Mouse (Mus musculus): ENCODE results near the gene Tab2. TPM values are rescaled to one million over a fixed set of nuclear protein-coding genes. Genes with fewer than 3 reads are reported as not detected.

Gene Tab2
- polyA plus RNA-seq, 1 experiment from 2014 or later = 20.2 TPM

DNA sequence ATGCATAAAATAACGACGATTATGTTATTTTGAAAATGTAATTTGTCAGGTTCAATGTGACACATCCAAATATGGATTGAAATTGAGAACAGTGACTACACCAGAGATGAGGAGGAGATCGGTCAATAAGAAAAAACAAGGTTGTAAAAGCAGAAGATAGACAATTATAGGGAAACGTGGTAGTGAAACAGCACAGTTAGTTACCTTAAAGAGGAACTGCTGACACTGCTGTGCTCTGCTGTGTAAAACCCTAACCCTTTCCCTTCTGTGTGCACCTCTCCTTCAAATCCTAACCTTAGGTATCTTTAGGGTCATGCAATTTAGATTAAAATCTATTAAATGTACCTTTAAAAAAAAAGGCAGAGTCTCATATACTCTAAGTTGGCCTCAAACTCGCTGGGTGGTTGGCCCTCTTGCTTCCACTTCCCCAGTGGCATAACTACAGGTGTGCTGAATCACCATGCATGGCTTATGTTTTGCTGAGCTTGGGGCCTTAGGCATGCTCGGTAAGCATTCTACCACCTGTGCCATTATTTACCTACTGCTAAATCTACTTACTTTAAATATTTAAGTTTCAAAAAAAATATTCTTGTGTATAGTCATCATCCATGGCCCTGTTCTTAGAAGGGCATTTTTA lies 19.4 kb downstream of the Tab2 start:
- Histone ChIP-seq H3K4me2 (replicated peaks) (no peak overlapping the region), H3K27ac (replicated peaks) (no peak overlapping the region), H3K27me3 (no peaks in the 10 kb centered on the region), H3K36me3 (0 out of 2 replicates have a peak, but pooled peaks cover 6% of the 10 kb centered on the region), H3K4me1 (no peaks in the 10 kb centered on the region), H3K9ac (replicated peaks) (no peak overlapping the region), H3K4me3 (no peak overlapping the region), H3K9me3 (no peaks in the 10 kb centered on the region)
- no peak for ATAC-seq (ENCODE audit: low FRiP score, low read depth)
- 94% methylated on average over 6 of the region's 6 CpGs for WGBS

- no peaks in the 10 kb centered on the region for H3K27me3 ChIP-seq
- no peak overlapping the region for H3K9ac ChIP-seq (replicated peaks)
- H3K4me3 ChIP-seq = no peak overlapping the region
- WGBS = 93% methylated on average over 2 of the region's 2 CpGs
- H3K4me2 ChIP-seq (replicated peaks) = no peak overlapping the region
- ATAC-seq (ENCODE audit: low FRiP score, low read depth) = no peak
- no peak overlapping the region for H3K27ac ChIP-seq (replicated peaks)
- H3K4me1 ChIP-seq = no peaks in the 10 kb centered on the region
- no peaks in the 10 kb centered on the region for H3K36me3 ChIP-seq
- H3K9me3 ChIP-seq = no peaks in the 10 kb centered on the region
These were observed 23.1 kb downstream of the Tab2 start for GRCm38 (mm10) chr10:7932958-7933357.

DNA sequence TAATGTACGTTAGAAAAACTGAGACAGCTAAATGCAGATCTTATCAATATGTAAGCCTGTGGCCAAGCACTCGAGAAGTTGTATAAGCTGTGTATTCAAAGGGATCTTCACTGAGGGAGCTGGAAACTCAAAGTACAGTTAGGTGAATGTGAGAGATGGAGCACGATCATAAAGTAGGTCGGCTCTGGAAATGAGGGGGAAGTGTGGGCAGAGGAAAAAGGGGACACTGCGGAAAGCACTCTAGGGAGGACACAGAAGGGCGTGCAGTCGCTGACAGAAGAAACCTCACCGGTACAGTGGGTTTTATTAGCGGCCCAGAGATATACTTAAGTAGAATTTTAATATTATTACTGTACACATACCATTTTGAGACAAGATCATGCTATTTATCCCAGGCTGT lies 27.0 kb downstream of the Tab2 start:
- no peak overlapping the region for H3K4me2 ChIP-seq (replicated peaks)
- H3K9me3 ChIP-seq = no peaks in the 10 kb centered on the region
- H3K4me1 ChIP-seq = 0 out of 2 replicates have a peak, but pooled peaks cover 3% of the 10 kb centered on the region
- no peak for ATAC-seq (ENCODE audit: low FRiP score, low read depth)
- H3K27me3 ChIP-seq = no peaks in the 10 kb centered on the region
- 0 out of 2 replicates have a peak, but pooled peaks cover 3% of the 10 kb centered on the region for H3K36me3 ChIP-seq
- 92% methylated on average over 9 of the region's 9 CpGs for WGBS
- no peak overlapping the region for H3K4me3 ChIP-seq
- H3K9ac ChIP-seq (replicated peaks) = no peak overlapping the region
- no peak overlapping the region for H3K27ac ChIP-seq (replicated peaks)

- H3K9me3 ChIP-seq = no peaks in the 10 kb centered on the region
- H3K9ac ChIP-seq (replicated peaks) = no peak overlapping the region
- no peaks in the 10 kb centered on the region for H3K27me3 ChIP-seq
- no peak overlapping the region for H3K4me2 ChIP-seq (replicated peaks)
- H3K4me3 ChIP-seq = no peak overlapping the region
- H3K27ac ChIP-seq (replicated peaks) = no peak overlapping the region
- peaks cover 14% of the 10 kb centered on the region for H3K36me3 ChIP-seq
- no peak for ATAC-seq (ENCODE audit: low FRiP score, low read depth)
- H3K4me1 ChIP-seq = 0 out of 2 replicates have a peak, but pooled peaks cover 3% of the 10 kb centered on the region
- WGBS = 79% methylated on average over 11 of the region's 11 CpGs
These were observed 30.5 kb downstream of the Tab2 start for GRCm38 (mm10) chr10:7925481-7925880.

GRCm38 (mm10) chr10:7923433-7923832 lies 32.6 kb downstream of the Tab2 start:
- Histone ChIP-seq H3K36me3 (peaks cover 33% of the 10 kb centered on the region), H3K9me3 (no peaks in the 10 kb centered on the region), H3K4me2 (replicated peaks) (no peak overlapping the region), H3K27ac (replicated peaks) (no peak overlapping the region), H3K4me3 (no peak overlapping the region), H3K9ac (replicated peaks) (no peak overlapping the region), H3K4me1 (0 out of 2 replicates have a peak, but pooled peaks cover 3% of the 10 kb centered on the region), H3K27me3 (no peaks in the 10 kb centered on the region)
- no peak for ATAC-seq (ENCODE audit: low FRiP score, low read depth)
- WGBS = 94% methylated on average over 1 of the region's 1 CpGs

DNA sequence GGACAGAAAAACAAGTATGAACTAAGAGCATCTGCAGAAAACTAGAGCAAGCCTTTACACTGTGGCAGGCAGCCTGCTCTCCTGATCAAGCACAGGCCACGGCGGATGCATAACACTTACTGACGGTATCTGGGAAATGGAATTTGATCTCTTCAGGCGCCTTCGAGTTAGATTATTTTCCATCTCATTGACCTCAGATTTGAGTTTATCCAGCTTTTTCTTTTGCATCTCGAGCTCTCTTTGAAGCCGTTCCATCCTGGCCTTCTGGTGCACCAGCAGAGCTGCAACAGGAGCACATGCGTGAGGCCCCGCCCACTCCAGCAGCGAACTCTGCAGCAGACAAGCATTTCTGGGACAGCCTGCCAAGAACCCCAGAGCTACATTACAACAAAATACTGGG lies 44.8 kb downstream of the Tab2 start:
- H3K27ac ChIP-seq (replicated peaks) = no peak overlapping the region

DNA sequence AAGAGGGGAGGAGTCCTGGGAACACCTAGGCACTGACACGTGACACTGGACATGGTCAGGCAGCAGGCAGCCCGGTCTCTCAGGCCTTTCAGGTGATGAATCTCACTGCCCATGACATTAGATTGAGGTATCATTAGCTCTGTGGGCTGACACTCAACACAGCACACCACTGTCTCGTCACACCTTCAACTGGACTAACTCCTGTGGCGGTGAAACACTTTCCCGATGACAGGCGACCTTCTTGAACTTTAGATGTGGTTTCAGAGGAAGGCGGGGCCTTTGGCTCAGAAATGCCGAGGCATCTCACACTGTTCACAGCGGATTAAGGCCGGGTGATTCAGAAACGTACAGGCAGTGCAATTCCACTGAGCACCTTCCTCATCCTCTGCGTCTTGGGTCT lies 48.9 kb downstream of the Tab2 start:
- ATAC-seq (ENCODE audit: low FRiP score, low read depth) = no peak
- Histone ChIP-seq H3K9ac (replicated peaks) (no peak overlapping the region), H3K9me3 (no peaks in the 10 kb centered on the region), H3K4me2 (replicated peaks) (no peak overlapping the region), H3K27me3 (no peaks in the 10 kb centered on the region), H3K4me3 (no peak overlapping the region), H3K27ac (replicated peaks) (no peak overlapping the region), H3K36me3 (peaks cover 65% of the 10 kb centered on the region), H3K4me1 (no peaks in the 10 kb centered on the region)
- 85% methylated on average over 12 of the region's 12 CpGs for WGBS

More for the DNA sequence above, 44.8 kb downstream of the Tab2 start:
- H3K9me3 ChIP-seq = no peaks in the 10 kb centered on the region
- H3K4me3 ChIP-seq = no peak overlapping the region
- no peaks in the 10 kb centered on the region for H3K27me3 ChIP-seq
- WGBS = 77% methylated on average over 10 of the region's 10 CpGs
- ATAC-seq (ENCODE audit: low FRiP score, low read depth) = no peak
- no peak overlapping the region for H3K9ac ChIP-seq (replicated peaks)
- peaks cover 34% of the 10 kb centered on the region for H3K36me3 ChIP-seq
- no peak overlapping the region for H3K4me2 ChIP-seq (replicated peaks)
- H3K4me1 ChIP-seq = no peaks in the 10 kb centered on the region

DNA sequence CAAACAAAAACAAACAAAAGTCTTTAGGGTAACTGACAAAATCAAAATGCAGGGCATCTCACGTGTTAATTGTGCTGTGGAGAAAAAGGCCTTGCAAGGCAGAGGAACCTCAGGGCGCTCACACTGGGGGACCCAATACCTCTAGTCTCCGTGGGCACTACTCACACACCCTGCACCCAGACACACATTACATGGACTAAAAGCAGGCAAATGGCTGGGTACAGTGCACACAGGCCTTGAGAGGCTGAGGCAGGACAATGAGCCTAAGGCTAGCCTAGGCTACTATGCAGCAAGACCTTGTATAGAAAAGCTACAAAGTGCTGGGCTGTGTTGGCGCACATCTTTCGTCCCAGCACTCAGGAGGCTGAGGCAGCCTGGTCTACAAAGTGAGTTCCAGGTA lies 51.9 kb downstream of the Tab2 start:
- no peaks in the 10 kb centered on the region for H3K9me3 ChIP-seq
- peaks cover 64% of the 10 kb centered on the region for H3K36me3 ChIP-seq
- ATAC-seq (ENCODE audit: low FRiP score, low read depth) = no peak

DNA sequence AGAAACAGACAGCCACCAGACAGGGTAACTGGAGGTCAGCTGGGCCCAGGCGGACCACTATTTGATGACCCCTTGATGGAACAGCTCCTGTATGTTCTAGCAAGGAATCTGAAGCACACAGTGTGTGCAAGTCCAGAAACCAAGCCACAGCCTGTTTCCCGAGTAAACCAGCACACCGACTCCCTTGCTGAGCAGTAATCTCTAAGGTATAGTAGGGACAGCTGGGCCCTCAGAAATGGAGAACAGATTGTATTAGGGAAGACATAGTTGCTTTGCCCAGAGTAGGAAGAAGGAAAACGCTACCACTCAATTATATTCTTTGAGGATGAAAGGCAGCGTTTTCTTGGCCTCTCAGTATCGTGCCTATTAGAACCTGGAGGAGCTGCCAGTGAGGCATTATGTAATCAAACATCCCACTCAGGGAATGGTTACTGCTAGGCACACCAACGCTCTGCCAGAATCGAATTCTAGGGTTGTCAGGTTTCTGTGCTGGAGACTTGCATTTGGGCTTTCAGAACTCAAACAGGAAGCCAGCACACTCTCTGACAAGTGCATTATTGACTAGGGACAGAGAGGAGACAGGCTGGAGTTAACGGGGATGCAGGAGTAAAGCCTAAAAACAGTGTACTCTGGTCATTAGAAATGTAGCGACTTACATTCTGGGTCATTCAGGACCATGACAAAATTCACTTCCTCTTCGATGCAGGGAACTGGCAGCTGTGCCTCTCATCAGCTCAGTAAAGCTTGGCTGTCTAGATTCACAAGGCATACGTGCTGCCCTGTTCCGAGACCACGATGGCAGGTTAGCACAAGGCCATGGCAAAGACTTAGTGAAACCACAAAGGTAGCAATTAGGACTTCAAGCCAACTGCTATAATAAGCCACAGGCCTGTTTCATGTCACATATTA lies 55.1 kb downstream of the Tab2 start:
- Histone ChIP-seq H3K27me3 (no peaks in the 10 kb centered on the region), H3K4me3 (no peak overlapping the region), H3K9me3 (no peaks in the 10 kb centered on the region), H3K27ac (replicated peaks) (no peak overlapping the region), H3K4me1 (no peaks in the 10 kb centered on the region), H3K36me3 (peaks cover 37% of the 10 kb centered on the region), H3K9ac (replicated peaks) (no peak overlapping the region), H3K4me2 (replicated peaks) (no peak overlapping the region)
- WGBS = 92% methylated on average over 14 of the region's 14 CpGs
- ATAC-seq (ENCODE audit: low FRiP score, low read depth) = no peak

More for the DNA sequence above, 51.9 kb downstream of the Tab2 start:
- Histone ChIP-seq H3K9ac (replicated peaks) (no peak overlapping the region), H3K4me1 (no peaks in the 10 kb centered on the region), H3K4me3 (no peak overlapping the region), H3K27ac (replicated peaks) (no peak overlapping the region), H3K27me3 (no peaks in the 10 kb centered on the region), H3K4me2 (replicated peaks) (no peak overlapping the region)
- WGBS = 94% methylated on average over 5 of the region's 5 CpGs

GRCm38 (mm10) chr10:7888256-7888868 lies 67.7 kb downstream of the Tab2 start:
- Histone ChIP-seq H3K9me3 (no peaks in the 10 kb centered on the region), H3K27me3 (no peaks in the 10 kb centered on the region), H3K4me1 (no peaks in the 10 kb centered on the region), H3K4me3 (no peak overlapping the region), H3K36me3 (no peaks in the 10 kb centered on the region), H3K4me2 (replicated peaks) (no peak overlapping the region), H3K9ac (replicated peaks) (no peak overlapping the region), H3K27ac (replicated peaks) (no peak overlapping the region)
- WGBS = 89% methylated on average over 11 of the region's 11 CpGs
- no peak for ATAC-seq (ENCODE audit: low FRiP score, low read depth)

DNA sequence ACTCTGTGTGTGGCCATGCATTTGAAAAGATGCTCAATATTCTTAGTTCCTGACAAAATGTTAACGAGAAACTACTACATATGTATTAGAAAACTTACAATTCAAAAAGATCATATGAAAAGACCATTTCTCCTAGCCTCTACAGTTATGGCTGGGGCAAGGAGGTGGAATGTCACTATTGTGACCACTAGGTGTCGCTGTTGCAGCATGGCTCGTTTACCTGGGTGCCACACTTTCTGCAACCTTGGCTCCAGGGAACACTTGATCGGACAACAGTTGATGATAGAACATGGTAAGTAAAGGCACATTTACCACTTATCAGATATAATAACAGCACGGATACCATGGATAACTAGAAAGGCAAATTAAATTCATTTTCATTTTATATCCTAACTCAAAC lies 72.5 kb downstream of the Tab2 start:
- Histone ChIP-seq H3K4me3 (no peak overlapping the region), H3K4me2 (replicated peaks) (no peak overlapping the region), H3K9me3 (no peaks in the 10 kb centered on the region), H3K27ac (replicated peaks) (no peak overlapping the region), H3K27me3 (no peaks in the 10 kb centered on the region), H3K4me1 (no peaks in the 10 kb centered on the region), H3K36me3 (no peaks in the 10 kb centered on the region), H3K9ac (replicated peaks) (no peak overlapping the region)
- WGBS = 12% methylated on average over 5 of the region's 5 CpGs
- peak; percentile 83 for ATAC-seq (ENCODE audit: low FRiP score, low read depth)

DNA sequence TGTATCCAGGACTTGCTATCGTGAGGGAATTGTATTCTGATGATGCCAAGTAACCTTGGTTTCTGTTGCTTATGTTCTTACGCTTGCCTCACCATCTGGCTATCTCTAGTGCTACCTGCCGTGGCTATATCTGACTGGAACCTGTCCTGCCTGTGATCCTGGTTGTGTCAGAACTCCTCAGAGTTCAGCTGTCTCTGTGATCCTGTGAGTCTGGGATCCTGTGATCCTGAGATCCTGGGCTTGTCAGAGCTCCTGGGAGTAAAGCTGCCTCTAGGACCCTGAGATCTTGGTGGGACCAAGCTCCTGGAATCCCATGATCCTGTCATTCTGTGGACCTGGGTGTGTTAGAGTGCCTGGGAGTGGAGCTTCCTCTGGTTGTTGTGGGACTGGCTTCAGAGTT lies 74.1 kb downstream of the Tab2 start:
- 91% methylated on average over 3 of the region's 3 CpGs for WGBS
- ATAC-seq (ENCODE audit: low FRiP score, low read depth) = no peak

More for the DNA sequence above, 74.1 kb downstream of the Tab2 start:
- no peaks in the 10 kb centered on the region for H3K27me3 ChIP-seq
- no peak overlapping the region for H3K27ac ChIP-seq (replicated peaks)
- no peak overlapping the region for H3K4me3 ChIP-seq
- no peaks in the 10 kb centered on the region for H3K9me3 ChIP-seq
- H3K36me3 ChIP-seq = no peaks in the 10 kb centered on the region
- H3K4me1 ChIP-seq = no peaks in the 10 kb centered on the region
- no peak overlapping the region for H3K4me2 ChIP-seq (replicated peaks)
- H3K9ac ChIP-seq (replicated peaks) = no peak overlapping the region

Data from midbrain, embryonic 12.5 days (tissue).